Mouse (Mus musculus) neutrophil, adult 5-6 weeks (primary cell): ENCODE measurements around the gene Zfp938. TPM values are rescaled to one million over a fixed set of nuclear protein-coding genes. Genes with fewer than 3 reads are reported as not detected.

ENCODE experiments used
- ATAC-seq: fragments of 151-379, 151-347 bp; 2 replicates; pipeline ENCODE4 v1.8.0; 2017; ENCODE audit warnings: mild to moderate bottlenecking, moderate TSS enrichment; ENCODE audit not compliant: insufficient number of reproducible peaks, poor library complexity, low FRiP score, severe bottlenecking; ENCODE audit errors: extremely low read depth
- total RNA-seq: library from RNA; stranded (forward); fragments of 200-1000 nt; gene quantifications from 2 replicates; pipeline ENCODE4 v1.2.3, GENCODE M21; 2017

Zfp938 gene
- 5.5 and 7.9 TPM in 2 replicates for total RNA-seq

GRCm38 (mm10) chr10:82240742-82241400, at the start of gene Zfp938:
Gene Zfp938 (minus strand): TSS chr10:82241280.
- peak; percentile 97 for ATAC-seq

DNA sequence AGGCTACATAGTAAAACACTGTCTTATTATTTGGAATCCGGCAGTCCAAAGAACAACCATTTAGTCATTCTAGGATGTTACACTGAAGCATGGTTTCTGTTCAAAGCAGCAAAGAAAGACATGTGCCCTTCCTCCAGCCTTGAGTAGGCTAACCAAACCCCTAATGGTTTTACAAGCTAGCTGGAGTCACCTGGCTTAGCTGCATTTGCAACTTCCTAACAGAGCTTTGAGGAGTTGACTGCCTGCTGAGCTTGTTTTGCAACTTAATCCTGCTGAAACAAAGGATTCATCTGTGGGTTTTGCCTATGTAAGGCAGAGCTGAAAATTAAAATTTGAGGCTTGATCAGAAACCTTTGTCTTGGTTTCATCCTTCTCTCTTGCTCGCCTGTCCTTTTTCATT, 16.3 kb upstream of the Zfp938 start:
- ATAC-seq = no peak

DNA sequence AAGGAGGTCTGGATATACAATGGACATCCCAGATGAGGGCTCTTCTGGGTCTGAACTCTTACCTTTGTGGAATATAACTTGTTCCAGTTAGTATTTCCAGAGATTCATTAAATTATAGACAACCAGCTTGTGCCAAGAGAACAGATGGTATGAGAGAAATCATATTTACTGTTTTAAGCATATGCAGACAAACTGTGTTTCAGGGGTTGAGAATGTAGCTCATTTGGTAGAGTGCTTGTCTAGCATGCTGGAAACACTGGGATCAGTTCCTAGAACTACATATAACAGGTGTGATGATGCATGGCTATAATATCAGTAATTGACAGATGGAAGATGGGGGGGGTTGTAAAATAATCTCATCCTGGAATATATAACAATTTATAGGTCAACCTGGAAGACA, 3.9 kb upstream of the Zfp938 start:
- ATAC-seq = no peak

- ATAC-seq = no peak
These were observed 315 bp upstream of the Zfp938 start for GRCm38 (mm10) chr10:82241401-82241788.

DNA sequence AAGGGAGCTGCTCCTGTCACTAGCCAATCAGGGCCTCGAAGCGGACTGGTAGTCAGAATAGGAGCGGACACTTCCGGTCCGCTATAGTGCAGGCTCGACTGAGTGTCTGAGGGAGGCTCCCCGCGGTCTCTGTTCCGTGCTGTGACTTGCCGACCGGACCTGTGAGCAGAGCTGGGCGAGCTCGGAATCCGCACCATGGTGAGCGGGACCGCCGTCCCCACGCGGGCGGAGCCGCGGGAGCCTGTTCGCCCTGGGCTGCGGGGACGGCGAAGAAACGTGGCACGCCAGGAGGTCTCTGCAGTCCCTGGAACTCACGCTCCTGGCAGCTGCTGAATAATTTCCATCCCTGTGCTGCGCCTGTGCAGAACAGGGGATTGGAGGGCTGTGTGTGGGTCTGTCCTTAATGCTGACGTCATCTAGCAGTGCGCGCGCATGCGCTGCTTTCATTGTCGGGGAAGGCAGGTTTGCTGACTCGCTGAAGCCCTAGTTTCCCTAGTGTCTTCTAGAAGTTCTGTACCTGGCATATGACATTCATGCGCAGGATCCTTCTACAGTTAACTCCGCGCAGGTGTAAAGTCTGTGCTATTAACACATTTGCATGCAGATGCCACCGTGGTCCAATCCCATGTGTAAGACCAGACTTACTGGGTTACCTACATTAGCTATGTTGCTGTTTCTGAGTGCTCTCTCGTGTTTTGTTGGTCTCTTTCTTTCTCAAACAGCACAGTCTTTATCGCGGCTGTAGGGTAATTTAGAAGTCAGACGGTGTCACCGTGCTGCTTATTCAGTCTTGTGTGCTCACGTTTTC, 62.6 kb downstream of the Zfp938 start:
- ATAC-seq = peak; percentile 75

Other genes starting within 250 kb of the Zfp938 start
- 16.6 TPM in 2 replicates for gene Zfp873, start 193.2 kb downstream of the Zfp938 start, total RNA-seq
- gene BC024063, start 157.9 kb downstream of the Zfp938 start, total RNA-seq = 5.9 and 6.2 TPM in 2 replicates
- 15.1 and 16.9 TPM in 2 replicates for gene AU041133, start 113.3 kb downstream of the Zfp938 start, total RNA-seq
- gene 4932415D10Rik, start 75.3 kb upstream of the Zfp938 start, total RNA-seq = not detected in 2 replicates
- gene Gm4924, start 113.0 kb upstream of the Zfp938 start, total RNA-seq = 3.3 and 5.9 TPM in 2 replicates